Mouse (Mus musculus): Measurements from ENCODE around the gene Zfp715.
"Not testable (repeated sequence)": the region's sequence is repeated elsewhere in the genome, so short reads cannot be mapped to it uniquely, and the experiment has no call there.

Gene Zfp715

GRCm38 (mm10) chr7:43313013-43313428, at the start of gene Zfp715:
TSS of gene Zfp715 (minus strand) at chr7:43313294.
- peak; percentile 96 for DNase-seq (ENCODE audit: low spot score)

- no peak for DNase-seq (ENCODE audit: low spot score)
These were observed 48.9 kb upstream of the Zfp715 start for GRCm38 (mm10) chr7:43362021-43362420.

- no peak for DNase-seq (ENCODE audit: low spot score)
These were observed 48.3 kb upstream of the Zfp715 start for GRCm38 (mm10) chr7:43361442-43361841.

GRCm38 (mm10) chr7:43358556-43358955, 45.5 kb upstream of the Zfp715 start:
- DNase-seq (ENCODE audit: low spot score), result no peak

- DNase-seq (ENCODE audit: low spot score), result peak; percentile 18
These were observed 42.1 kb upstream of the Zfp715 start for GRCm38 (mm10) chr7:43354893-43355835.

GRCm38 (mm10) chr7:43353758-43354157, 40.7 kb upstream of the Zfp715 start:
- DNase-seq (ENCODE audit: low spot score), result no peak

GRCm38 (mm10) chr7:43353118-43353517, 40.0 kb upstream of the Zfp715 start:
- no peak for DNase-seq (ENCODE audit: low spot score)

- DNase-seq (ENCODE audit: low spot score), result no peak
These were observed 38.1 kb upstream of the Zfp715 start, which contains the start of gene Siglecf for GRCm38 (mm10) chr7:43351154-43351553. TSS of gene Siglecf (plus strand) at chr7:43351341.

- not testable (repeated sequence) for DNase-seq (ENCODE audit: low spot score)
These were observed 36.5 kb upstream of the Zfp715 start for GRCm38 (mm10) chr7:43349623-43350022.

GRCm38 (mm10) chr7:43346571-43346970, 33.5 kb upstream of the Zfp715 start:
- DNase-seq (ENCODE audit: low spot score), result no peak

GRCm38 (mm10) chr7:43346148-43346547, 33.1 kb upstream of the Zfp715 start:
- no peak for DNase-seq (ENCODE audit: low spot score)

- DNase-seq (ENCODE audit: low spot score), result no peak
These were observed 31.4 kb upstream of the Zfp715 start for GRCm38 (mm10) chr7:43344491-43344890.

- no peak for DNase-seq (ENCODE audit: low spot score)
These were observed 30.9 kb upstream of the Zfp715 start for GRCm38 (mm10) chr7:43344020-43344419.

GRCm38 (mm10) chr7:43343191-43343590, 30.1 kb upstream of the Zfp715 start:
- no peak for DNase-seq (ENCODE audit: low spot score)

- no peak for DNase-seq (ENCODE audit: low spot score)
These were observed 27.7 kb upstream of the Zfp715 start for GRCm38 (mm10) chr7:43340771-43341170.

- no peak for DNase-seq (ENCODE audit: low spot score)
These were observed 20.8 kb upstream of the Zfp715 start for GRCm38 (mm10) chr7:43333899-43334298.

- DNase-seq (ENCODE audit: low spot score), result no peak
These were observed 20.1 kb upstream of the Zfp715 start for GRCm38 (mm10) chr7:43333203-43333602.

- DNase-seq (ENCODE audit: low spot score), result no peak
These were observed 15.0 kb upstream of the Zfp715 start for GRCm38 (mm10) chr7:43328101-43328500.

GRCm38 (mm10) chr7:43326223-43326780, 13.2 kb upstream of the Zfp715 start:
- no peak for DNase-seq (ENCODE audit: low spot score)

GRCm38 (mm10) chr7:43312386-43313012, 595 bp downstream of the Zfp715 start:
- no peak for DNase-seq (ENCODE audit: low spot score)

GRCm38 (mm10) chr7:43311632-43312031, 1.5 kb downstream of the Zfp715 start:
- no peak for DNase-seq (ENCODE audit: low spot score)

- DNase-seq (ENCODE audit: low spot score), result no peak
These were observed 4.0 kb downstream of the Zfp715 start for GRCm38 (mm10) chr7:43309069-43309468.

- no peak for DNase-seq (ENCODE audit: low spot score)
These were observed 7.9 kb downstream of the Zfp715 start for GRCm38 (mm10) chr7:43305235-43305634.

All from retina, embryonic 14.5 days (tissue).